Mouse (Mus musculus): ENCODE data around the gene Fads6.

Gene Fads6

GRCm38 (mm10) chr11:115275509-115275908 is 22.0 kb downstream of the Fads6 start:
- DNase-seq = no peak

GRCm38 (mm10) chr11:115274771-115275170 is 22.7 kb downstream of the Fads6 start:
- no peak for DNase-seq

- no peak for DNase-seq
These were observed 23.3 kb downstream of the Fads6 start for GRCm38 (mm10) chr11:115274178-115274577.

GRCm38 (mm10) chr11:115273735-115274134 is 23.7 kb downstream of the Fads6 start:
- DNase-seq = no peak

GRCm38 (mm10) chr11:115272894-115273498 is 24.5 kb downstream of the Fads6 start:
- no peak for DNase-seq

- no peak for DNase-seq
These were observed 26.0 kb downstream of the Fads6 start for GRCm38 (mm10) chr11:115271481-115271880.

GRCm38 (mm10) chr11:115271052-115271451 is 26.4 kb downstream of the Fads6 start:
- no peak for DNase-seq

GRCm38 (mm10) chr11:115270148-115270861 is 27.2 kb downstream of the Fads6 start:
- peak; percentile 95 to 97 for DNase-seq

GRCm38 (mm10) chr11:115269330-115270066 is 28.0 kb downstream of the Fads6 start:
- DNase-seq = no peak

- no peak for DNase-seq
These were observed 29.5 kb downstream of the Fads6 start for GRCm38 (mm10) chr11:115267958-115268357.

GRCm38 (mm10) chr11:115267061-115267883 is 30.2 kb downstream of the Fads6 start, which contains the start of gene Grin2c:
TSS of gene Grin2c (minus strand) at chr11:115267243.
- DNase-seq = peak; percentile 60 to 79

- DNase-seq = peak; percentile 71 to 75
These were observed 31.1 kb downstream of the Fads6 start for GRCm38 (mm10) chr11:115266400-115266778.

GRCm38 (mm10) chr11:115265771-115266399 is 31.6 kb downstream of the Fads6 start:
- DNase-seq = peak; percentile 69 to 82

- DNase-seq = peak; percentile 70 to 77
These were observed 32.4 kb downstream of the Fads6 start for GRCm38 (mm10) chr11:115264862-115265668.

- peak; percentile 53 to 62 for DNase-seq
These were observed 33.2 kb downstream of the Fads6 start for GRCm38 (mm10) chr11:115264136-115264861.

GRCm38 (mm10) chr11:115262954-115263353 is 34.5 kb downstream of the Fads6 start:
- peak; percentile 75 to 80 for DNase-seq

- DNase-seq = no peak
These were observed 38.3 kb downstream of the Fads6 start for GRCm38 (mm10) chr11:115259134-115259533.

- no peak for DNase-seq
These were observed 39.5 kb downstream of the Fads6 start for GRCm38 (mm10) chr11:115257775-115258510.

GRCm38 (mm10) chr11:115251258-115251657 is 46.2 kb downstream of the Fads6 start:
- no peak for DNase-seq
